Mouse (Mus musculus) gonadal fat pad, adult 2 months (tissue): Measurements from ENCODE around the gene Arl9. TPM values are rescaled to one million over a fixed set of nuclear protein-coding genes. Genes with fewer than 3 reads are reported as not detected.
"Not testable (repeated sequence)": the region's sequence is repeated elsewhere in the genome, so short reads cannot be mapped to it uniquely, and the experiment has no call there.

ENCODE experiments used
- DNase-seq: peaks from one replicate; pipeline ENCODE4 v3.0.0-alpha.2; 2012; ENCODE audit warnings: low read depth
- polyA plus RNA-seq: library from polyadenylated mRNA; depleted of rRNA; stranded (reverse); fragments of >200 nt; gene quantifications from 2 replicates; pipeline ENCODE4 v1.2.3, GENCODE M21; 2012; rRNA removed

The Arl9 gene
- polyA plus RNA-seq, 1 experiment = 1.2 TPM

DNA sequence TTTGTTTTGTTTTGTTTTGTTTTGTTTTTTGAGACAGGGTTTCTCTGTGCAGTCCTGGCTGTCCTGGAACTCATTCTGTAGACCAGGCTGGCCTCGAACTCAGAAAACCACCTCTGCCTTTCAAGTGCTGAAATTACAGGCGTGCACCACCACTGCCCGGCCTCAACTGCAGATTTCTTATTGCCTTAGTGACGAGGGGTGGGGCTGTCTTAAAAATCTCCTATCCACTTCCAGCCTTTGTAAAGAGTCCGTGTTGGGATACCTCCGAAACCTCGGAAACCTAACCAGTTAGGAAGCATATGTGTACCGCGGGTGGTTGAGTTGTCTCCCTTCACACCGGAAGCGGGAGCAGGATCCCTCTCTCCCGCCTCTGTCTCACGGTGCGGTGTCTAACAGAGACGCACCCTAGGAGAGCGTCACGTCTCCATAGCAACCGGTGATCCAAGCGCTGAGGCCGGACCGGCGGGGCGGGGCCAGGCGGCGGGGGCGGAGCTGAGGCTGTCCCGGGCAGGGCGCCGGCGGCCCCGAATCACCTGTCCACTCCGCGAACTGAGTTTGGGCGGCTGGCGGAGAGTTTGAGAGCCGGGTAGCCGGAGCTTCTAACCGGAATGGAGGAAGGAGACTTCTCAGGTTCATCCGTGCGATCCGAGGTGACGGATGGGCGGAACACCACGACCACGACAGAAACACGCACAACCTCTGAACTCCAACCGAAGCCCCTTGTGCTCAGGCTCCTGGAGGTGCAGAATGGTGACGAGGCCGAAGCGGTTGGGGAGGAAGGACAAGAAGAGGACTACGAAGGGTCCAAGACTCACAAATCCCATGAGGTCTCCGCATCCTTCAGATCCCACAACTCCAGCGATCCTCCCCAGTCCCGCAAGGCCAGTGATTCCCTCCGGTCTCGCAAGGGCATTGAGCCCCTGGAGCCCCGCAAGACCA, 12.0 kb downstream of the Arl9 start, which contains the start of gene Thegl:
Thegl (plus strand) TSS at position 480 of the 939 bp plus-strand sequence.
- DNase-seq = no peak

DNA sequence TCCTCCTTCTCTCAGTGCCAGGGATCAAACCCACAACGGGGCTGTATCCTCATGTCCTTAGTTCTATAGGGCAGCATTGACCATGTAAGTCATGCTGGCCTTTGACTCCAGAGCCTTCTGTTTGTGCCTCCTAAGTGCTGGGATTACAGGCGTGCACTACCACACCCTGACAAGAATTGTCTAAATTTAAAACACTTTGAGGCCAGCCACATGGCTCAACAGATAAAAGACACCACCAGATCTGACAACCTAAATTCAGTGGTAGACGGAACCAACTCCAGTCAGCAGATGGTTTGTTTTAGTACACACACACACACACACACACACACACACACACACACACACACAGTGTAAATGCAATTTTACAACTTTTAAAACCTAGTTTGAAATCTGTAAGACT, 24.2 kb downstream of the Arl9 start:
- no peak for DNase-seq

GRCm38 (mm10) chr5:77029735-77030134, 25.9 kb downstream of the Arl9 start:
- no peak for DNase-seq

GRCm38 (mm10) chr5:77035101-77035500, 31.2 kb downstream of the Arl9 start:
- DNase-seq = not testable (repeated sequence)

- DNase-seq = no peak
These were observed 34.6 kb downstream of the Arl9 start for GRCm38 (mm10) chr5:77038451-77038850.

DNA sequence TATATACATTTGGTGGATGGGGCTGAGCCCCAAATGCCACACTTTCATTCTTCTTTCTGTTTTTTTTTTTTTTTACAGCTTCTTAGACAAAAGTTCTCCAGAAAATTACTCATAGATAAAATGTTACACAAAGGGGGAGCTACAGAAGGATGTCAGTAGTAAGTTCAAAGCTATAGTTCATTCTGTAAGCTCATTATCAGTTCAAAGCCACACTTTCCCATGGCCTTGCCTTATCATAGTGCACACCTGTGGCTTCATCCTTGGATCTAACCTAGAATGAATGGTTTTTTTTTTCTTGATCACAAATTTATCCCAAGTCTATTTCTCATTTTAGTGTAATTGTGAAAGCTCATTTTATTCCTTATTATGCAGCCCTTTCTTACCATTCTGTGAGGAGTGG, 35.5 kb downstream of the Arl9 start:
- no peak for DNase-seq

DNA sequence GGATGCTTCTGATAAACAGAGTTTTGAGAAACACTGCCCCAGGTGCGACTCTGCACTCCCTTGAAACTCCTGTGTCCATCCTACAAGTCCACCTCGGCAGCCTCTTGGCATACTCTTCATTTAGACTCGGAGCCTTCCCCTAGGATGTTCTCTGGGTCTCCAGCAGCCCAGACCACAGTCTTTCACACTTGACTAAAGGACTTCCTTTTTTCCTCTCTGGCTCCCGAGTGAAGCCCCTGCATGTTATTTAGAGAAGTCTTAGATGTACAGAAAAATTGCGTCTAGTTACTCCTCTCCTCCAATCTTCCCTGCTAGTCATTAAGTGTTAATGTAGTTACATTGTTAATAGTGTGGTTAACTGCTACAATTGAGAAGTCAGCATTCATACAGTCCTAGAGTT, 40.5 kb downstream of the Arl9 start:
- no peak for DNase-seq

- no peak for DNase-seq
These were observed 48.8 kb downstream of the Arl9 start for GRCm38 (mm10) chr5:77052616-77053015.

DNA sequence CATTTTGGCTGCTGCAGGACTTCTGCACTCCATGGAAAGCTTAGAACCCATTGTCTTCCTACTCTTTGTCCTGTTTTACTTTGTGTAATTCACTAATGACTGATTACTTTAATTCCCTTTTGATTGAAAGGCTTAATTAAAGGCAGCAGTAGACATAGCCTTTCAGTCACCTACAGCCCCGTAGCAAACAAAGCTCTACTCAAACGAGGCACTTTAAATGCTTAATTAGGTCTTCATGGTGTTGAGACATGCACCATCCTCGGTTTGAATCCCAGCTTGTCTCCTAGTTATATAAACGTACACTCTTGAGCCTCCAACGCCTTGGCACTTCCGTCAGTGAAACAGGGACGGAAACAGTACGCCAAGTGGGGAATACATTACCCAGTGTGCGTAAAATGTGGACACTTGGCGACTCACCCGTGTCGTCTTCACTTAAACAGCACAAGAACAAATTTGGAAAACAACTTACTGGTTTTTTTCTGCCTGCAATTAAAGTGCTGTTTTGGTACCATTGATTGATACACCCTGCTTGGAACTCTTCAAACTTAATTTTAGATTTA, 53.1 kb downstream of the Arl9 start:
- no peak for DNase-seq

Other genes with a start within 250 kb of the Arl9 start
- gene Aasdh, start 98.5 kb upstream of the Arl9 start, polyA plus RNA-seq = 16.0 and 16.2 TPM in 2 replicates
- 52.4 and 56.1 TPM in 2 replicates for gene Paics, start 52.7 kb upstream of the Arl9 start, polyA plus RNA-seq
- 5.6 and 8.7 TPM in 2 replicates for gene Ppat, start 52.5 kb upstream of the Arl9 start, polyA plus RNA-seq
- 43.7 and 54.2 TPM in 2 replicates for gene Srp72, start 29.4 kb upstream of the Arl9 start, polyA plus RNA-seq
- gene Thegl, start 12.0 kb downstream of the Arl9 start, polyA plus RNA-seq = 0.28 and 0.56 TPM in 2 replicates
- 65.9 and 80.4 TPM in 2 replicates for gene Hopx, start 111.1 kb downstream of the Arl9 start, polyA plus RNA-seq
- gene Spink2, start 207.4 kb downstream of the Arl9 start, polyA plus RNA-seq = 693 and 1,083 TPM in 2 replicates